Mouse (Mus musculus) olfactory bulb, adult 2 months (tissue): ENCODE results near the gene Eomes. TPM values are rescaled to one million over a fixed set of nuclear protein-coding genes. Genes with fewer than 3 reads are reported as not detected.

Source experiments
- H3K27ac ChIP-seq: fragments of 200-500 bp; 2 replicates; pipeline ENCODE4 v1.5.1; 2012; ENCODE audit warnings: low read depth, low read length; ENCODE audit not compliant: insufficient read depth
- H3K4me1 ChIP-seq: fragments of 200-500 bp; 2 replicates; pipeline ENCODE4 v1.6.1; 2012; ENCODE audit warnings: low read length; ENCODE audit not compliant: control insufficient read depth, insufficient read depth
- H3K4me3 ChIP-seq: fragments of 200-500 bp; 2 replicates; pipeline ENCODE4 v1.5.1; 2012; ENCODE audit warnings: mild to moderate bottlenecking, low read depth, low read length, moderate library complexity; ENCODE audit not compliant: insufficient read depth
- CTCF ChIP-seq: fragments of 200-500 bp; IDR thresholded peaks from 2 replicates; pipeline ENCODE4 v1.5.1; 2012; ENCODE audit warnings: low read depth, mild to moderate bottlenecking, low read length, moderate library complexity; ENCODE audit not compliant: insufficient read depth
- POLR2A ChIP-seq: fragments of 200-500 bp; IDR thresholded peaks from 2 replicates; pipeline ENCODE4 v1.6.1; 2012; ENCODE audit warnings: mild to moderate bottlenecking, low read depth, low read length, moderate library complexity; ENCODE audit not compliant: insufficient read depth
- WGBS: fragments of 180-500 bp; shearing (Covaris S2); methylation state at CpG from one replicate; pipeline ENCODE4 v1.1.7; 2018; 5-methylcytosine and 5-hydroxymethylcytosine counted together
- polyA plus RNA-seq: library from polyadenylated mRNA; stranded (reverse); fragments of >200 nt; gene quantifications from 2 replicates; pipeline ENCODE4 v1.2.4, GENCODE M21; 2012; ENCODE audit warnings: low replicate concordance; ENCODE audit not compliant: missing spikeins, insufficient read depth, insufficient read length

Gene Eomes
- polyA plus RNA-seq, 1 experiment = not detected

DNA sequence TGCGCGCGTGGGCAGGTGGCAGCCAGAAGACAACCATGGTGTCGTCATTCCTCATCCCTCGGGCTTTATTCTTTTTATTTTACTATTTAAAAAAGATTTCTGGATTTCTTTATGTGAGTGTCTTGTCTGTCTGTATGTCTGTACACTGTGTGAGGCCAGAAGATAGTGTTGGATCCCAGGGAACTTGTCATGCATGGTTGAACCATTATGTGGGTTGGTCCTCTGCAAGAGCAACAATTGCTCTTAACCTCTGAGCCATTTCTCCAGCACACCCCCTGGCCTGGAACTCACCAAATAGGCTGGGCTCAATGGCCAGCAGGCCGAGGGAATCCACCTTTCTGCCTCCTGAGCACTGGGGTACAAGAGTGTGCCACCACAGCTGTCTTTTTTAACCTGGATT is 29.5 kb downstream of the Eomes start:
- H3K4me1 ChIP-seq = peaks cover 22% of the 10 kb centered on the region
- no peak for TF ChIP-seq CTCF
- TF ChIP-seq POLR2A = no peak
- peak overlapping the region; percentile 30; the same call in 1 of the 2 replicates for H3K4me3 ChIP-seq
- H3K27ac ChIP-seq = no peak overlapping the region
- WGBS = 52% methylated on average over 6 of the region's 6 CpGs

DNA sequence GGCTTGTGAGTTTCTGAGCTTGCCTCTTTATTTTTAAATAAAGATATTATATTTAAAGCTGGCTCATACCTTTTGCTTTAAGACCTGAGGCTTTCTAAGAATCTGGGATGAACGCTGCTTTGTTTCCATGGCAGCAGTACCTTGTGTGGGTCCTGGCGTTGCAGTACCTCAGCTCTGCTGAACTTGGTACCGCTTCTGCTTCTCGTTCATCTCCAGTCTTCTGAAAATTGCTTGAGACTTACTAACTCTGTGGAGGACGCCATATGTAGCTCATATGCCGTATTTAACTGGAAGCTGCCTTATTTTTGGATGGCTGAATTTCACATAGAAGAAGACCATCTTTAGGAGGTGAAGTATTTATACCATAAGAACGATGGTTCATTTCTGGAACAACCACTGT is 30.6 kb downstream of the Eomes start:
- no peak for TF ChIP-seq CTCF
- no peak for TF ChIP-seq POLR2A
- 59% methylated on average over 7 of the region's 7 CpGs for WGBS
- H3K4me1 ChIP-seq = peaks cover 22% of the 10 kb centered on the region
- no peak overlapping the region for H3K27ac ChIP-seq
- no peak overlapping the region for H3K4me3 ChIP-seq

DNA sequence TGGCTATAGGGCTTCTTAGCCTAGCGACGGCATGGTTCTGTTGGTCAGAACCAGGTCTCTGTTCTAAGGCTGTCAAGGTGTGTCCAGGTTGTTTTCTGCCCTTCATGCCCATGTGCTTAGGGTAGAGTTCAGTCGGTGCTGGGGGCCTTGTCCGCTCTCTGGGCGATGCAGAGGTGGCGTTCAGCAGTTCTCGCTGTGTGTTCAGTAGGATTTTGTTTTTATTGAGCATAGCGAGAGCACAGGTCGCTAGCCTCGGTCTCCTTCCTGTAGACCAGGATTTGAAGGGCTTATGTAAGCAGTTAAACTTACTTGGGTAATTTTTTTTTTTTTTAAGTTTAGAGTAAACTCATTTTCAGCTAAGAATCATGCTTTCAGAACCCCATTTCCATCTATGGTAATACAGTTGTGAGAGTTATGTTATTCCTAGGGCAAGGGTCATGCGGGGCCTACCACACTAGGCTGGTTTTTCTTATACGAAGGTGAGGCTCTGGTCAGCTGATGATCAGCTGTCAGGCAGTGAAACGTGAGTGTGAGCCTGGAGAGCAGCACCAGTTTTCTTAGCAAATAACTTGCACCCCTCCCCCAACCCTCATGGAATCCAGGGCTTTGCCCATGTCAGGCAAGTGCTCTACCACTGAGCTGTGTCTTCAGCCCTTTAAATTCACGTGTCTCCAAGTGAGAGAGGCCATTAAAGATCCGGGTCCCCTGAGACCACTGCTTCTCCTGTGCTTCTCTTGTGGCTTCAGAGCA is 33.1 kb downstream of the Eomes start:
- H3K27ac ChIP-seq = no peak overlapping the region
- TF ChIP-seq CTCF = no peak
- H3K4me1 ChIP-seq = peaks cover 22% of the 10 kb centered on the region
- 85% methylated on average over 15 of the region's 15 CpGs for WGBS
- H3K4me3 ChIP-seq = no peak overlapping the region

DNA sequence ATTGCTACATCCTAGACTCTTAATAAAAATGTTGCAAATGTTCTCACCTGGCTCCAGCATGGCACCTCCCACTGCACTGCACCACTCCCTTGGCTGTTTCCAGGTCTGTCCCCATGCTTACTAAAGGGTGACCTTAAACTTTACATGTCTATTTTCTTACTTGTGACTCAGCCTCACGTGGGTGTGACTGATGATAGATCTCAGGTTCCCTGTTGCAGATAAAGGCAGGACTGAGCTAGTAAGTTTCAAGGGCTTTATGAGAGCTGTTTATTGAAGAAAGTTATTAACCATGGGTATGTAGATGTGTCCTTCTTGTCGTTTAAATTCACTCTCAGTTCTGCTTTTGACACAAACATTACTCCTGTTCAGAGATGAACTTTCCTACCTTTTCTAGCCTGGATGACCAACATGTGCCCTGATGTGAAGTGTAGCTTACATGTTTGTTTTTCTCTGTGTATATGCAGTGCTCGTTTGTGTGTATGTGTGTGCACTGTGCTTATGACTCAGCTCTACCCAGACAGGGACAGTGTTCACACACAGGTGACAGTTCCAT is 34.7 kb downstream of the Eomes start:
- TF ChIP-seq POLR2A = no peak
- no peak for TF ChIP-seq CTCF
- 56% methylated on average over 3 of the region's 3 CpGs for WGBS
- H3K4me1 ChIP-seq = peaks cover 16% of the 10 kb centered on the region
- H3K4me3 ChIP-seq = no peak overlapping the region
- no peak overlapping the region for H3K27ac ChIP-seq

DNA sequence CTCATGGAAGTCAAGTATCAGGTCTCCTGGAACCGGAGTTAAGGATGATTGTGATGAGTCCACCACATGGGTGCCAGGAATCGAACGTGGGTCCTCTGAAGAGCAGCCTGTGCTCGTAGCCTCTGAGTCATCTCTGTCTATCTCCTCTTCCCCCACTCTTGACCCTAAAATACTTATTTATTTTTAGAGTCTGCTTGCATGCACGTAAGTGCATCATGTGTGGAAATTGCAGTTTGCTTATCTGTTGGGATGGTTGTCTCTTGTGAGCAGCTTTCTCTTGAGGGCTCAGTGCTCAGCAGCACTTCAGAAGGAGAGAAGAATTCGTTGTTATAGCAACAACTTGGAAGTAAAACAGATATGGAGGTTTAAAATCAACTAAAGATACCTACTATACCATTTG is 37.5 kb downstream of the Eomes start:
- H3K4me1 ChIP-seq = peaks cover 21% of the 10 kb centered on the region
- H3K27ac ChIP-seq = no peak overlapping the region
- TF ChIP-seq POLR2A = no peak
- no peak for TF ChIP-seq CTCF
- 55% methylated on average over 6 of the region's 6 CpGs for WGBS
- no peak overlapping the region for H3K4me3 ChIP-seq

DNA sequence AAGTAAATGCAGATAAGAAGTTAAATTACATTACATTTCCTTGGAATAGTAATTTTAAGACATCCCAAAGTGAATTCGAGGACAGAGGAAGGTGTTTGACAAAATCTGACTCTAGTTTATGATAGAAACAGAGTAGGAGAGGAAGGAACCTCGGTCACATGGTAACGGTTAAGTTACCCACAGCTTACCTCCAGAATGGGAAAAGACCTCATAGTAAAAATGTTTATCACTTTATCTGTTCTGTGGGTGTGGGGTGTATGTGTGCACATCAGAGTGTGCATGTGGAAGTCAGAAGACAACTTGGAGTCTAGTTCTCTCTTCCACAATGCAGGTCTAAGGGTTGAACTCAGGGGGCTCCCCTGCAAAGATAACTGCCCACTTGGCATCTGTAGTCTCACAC is 38.1 kb downstream of the Eomes start:
- TF ChIP-seq POLR2A (no peak), CTCF (no peak)
- WGBS = 90% methylated on average over 3 of the region's 3 CpGs
- Histone ChIP-seq H3K27ac (no peak overlapping the region), H3K4me1 (peaks cover 16% of the 10 kb centered on the region), H3K4me3 (no peak overlapping the region)

DNA sequence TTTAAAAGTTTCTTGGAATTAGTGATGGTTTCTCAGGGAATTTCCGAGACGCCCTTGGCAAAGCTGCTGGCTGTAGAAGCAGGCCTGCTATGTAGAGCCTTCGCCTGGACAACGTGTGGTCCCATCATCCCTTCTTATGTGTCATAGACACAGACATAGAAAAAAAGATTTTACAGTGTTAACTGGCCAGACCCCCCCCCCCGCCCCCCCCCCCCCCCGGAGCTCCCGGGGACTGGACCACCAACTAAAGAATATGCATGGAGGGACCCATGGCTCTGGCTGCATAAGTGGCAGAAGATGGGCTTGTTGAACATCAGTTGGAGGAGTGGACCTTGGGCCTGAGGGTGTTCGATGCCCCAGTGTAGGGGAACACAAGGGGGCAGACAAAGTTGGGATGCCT is 39.6 kb downstream of the Eomes start:
- Histone ChIP-seq H3K4me3 (no peak overlapping the region), H3K4me1 (peaks cover 11% of the 10 kb centered on the region), H3K27ac (no peak overlapping the region)
- WGBS = 78% methylated on average over 8 of the region's 8 CpGs
- TF ChIP-seq CTCF (no peak), POLR2A (no peak)

DNA sequence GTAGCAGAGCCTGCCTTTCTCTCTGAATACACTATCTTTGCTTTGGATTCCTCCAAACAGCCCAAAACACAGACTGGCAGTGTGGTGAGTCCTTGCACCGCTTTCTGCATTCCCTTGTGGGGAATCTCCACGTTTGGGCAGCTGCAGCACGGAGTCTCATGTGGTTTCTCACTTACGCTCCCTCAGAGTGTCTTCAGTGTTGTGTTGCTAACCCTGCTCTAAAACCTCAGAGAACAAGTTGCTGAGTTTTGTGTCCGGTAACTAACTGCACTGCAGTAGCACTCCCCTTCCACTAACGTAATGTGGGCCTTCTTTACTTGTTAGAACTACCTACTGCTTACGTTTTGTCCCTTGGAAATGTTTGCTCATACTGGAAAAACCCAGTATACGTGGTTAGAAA is 41.1 kb downstream of the Eomes start:
- TF ChIP-seq POLR2A = no peak
- no peak for TF ChIP-seq CTCF
- H3K4me3 ChIP-seq = no peak overlapping the region
- H3K27ac ChIP-seq = no peak overlapping the region
- whole genome bisulfite sequencing = 67% methylated on average over 8 of the region's 8 CpGs
- peaks cover 11% of the 10 kb centered on the region for H3K4me1 ChIP-seq

DNA sequence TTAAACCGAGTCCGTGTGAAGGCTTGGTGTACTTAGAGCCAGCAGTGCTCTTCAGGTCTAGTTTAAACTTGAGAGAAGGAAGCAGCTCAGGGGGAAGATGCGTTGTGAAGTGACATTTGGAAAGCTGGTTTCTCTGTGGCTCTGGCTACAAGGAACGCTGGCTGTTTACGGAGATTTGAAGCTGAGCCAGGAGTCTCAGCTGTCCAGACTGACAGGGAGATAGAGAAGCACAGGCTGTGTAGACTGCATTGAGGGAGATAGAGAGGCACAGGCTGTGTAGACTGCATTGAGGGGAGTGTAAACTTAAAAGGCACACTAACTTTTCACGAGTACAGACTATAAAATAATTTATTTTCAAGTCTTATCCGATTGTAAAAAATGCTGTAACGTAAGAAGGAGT is 42.0 kb downstream of the Eomes start:
- H3K4me1 ChIP-seq = peaks cover 11% of the 10 kb centered on the region
- TF ChIP-seq POLR2A (no peak), CTCF (no peak)
- H3K4me3 ChIP-seq = no peak overlapping the region
- 62% methylated on average over 8 of the region's 8 CpGs for WGBS
- no peak overlapping the region for H3K27ac ChIP-seq
